Comparison of ENCODE assay signal across 17 mouse cellular contexts in the genomic region with DNA sequence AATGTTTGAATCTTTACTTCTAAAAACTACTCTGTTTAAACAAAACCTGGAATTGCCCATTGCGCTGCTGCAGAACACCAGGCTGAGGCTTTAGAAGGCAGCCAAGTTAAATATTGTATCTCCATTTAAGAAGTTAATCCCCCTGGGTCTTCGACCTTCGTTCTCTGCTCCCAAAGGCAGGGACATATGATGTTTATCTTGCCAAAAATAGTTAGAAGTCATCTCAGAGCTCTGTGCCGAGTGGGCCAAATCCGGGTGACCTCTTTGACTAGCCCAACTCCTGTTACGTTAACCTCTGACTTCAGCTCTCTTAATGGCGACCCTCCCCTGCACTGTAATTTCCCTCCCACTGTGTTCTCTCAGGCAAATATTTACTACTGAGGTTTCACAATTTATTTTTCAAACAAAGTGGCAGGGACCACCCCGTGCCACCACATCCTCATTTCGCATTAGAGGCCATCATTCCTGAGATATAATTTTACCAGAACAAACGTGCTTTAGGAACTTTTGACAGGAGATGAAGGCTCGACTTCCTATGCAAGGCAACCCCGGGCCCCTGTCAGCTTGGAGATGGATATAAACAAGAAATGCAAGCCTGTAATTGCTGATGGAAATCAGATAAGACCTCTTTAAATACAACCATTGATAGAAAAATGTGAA.
A peak's percentile ranks its signal among the peaks of the same experiment; 100 is the strongest.
DNase-seq lines count a peak whose midpoint lies in the region; ATAC-seq and TF ChIP-seq lines count a peak whose summit lies in the region.
"Had no signal": no experiment of that assay in that cellular context is flagged by ENCODE, and none has a peak within 500 bp of the region (broad histone marks: within the 10 kb centered on the region; RNA-seq: fewer than 3 reads in every experiment).

No protein-coding gene starts in this region.

- ATAC-seq in neural tube, embryonic 15.5 days (ENCODE audit: low FRiP score): no peak
- ATAC-seq in kidney, postnatal 0 days (replicated peaks; ENCODE audit: low FRiP score, low read depth): no peak; the same call in 1 of the 2 replicates

- no peak for TF ChIP-seq CTCF in kidney, postnatal 0 days (IDR thresholded peaks at IDR 0.05; ENCODE audit: low read depth)

- H3K27ac ChIP-seq in neural tube, embryonic 15.5 days (replicated peaks): no peak overlapping the region
- H3K27ac ChIP-seq in kidney, postnatal 0 days: no peak overlapping the region
- H3K27ac ChIP-seq: heart, embryonic 13.5 days; limb, embryonic 13.5 days; neural tube, embryonic 13.5 days had no signal

- H3K4me3 ChIP-seq in neural tube, embryonic 15.5 days (replicated peaks): no peak overlapping the region
- H3K4me3 ChIP-seq in kidney, postnatal 0 days (replicated peaks; ENCODE audit: low read depth, low read length): no peak overlapping the region
- H3K4me3 ChIP-seq: heart, embryonic 13.5 days; limb, embryonic 13.5 days; megakaryocyte, embryonic 14.5 days; neural tube, embryonic 13.5 days had no signal

- WGBS in neural tube, embryonic 15.5 days: 75% methylated on average over 12 of the region's 12 CpGs
- WGBS in kidney, postnatal 0 days: 7% methylated on average over 12 of the region's 12 CpGs

- DNase-seq in adrenal gland, postnatal 10 days: peak; percentile 3
- DNase-seq in adrenal gland, postnatal 36 days: no peak
- peak; percentile 19 for DNase-seq in neural tube, embryonic 10.5 days (ENCODE audit: extremely low spot score, low spot score)
- peak; percentile 47 for DNase-seq in kidney, postnatal 0 days (ENCODE audit: low spot score)
- DNase-seq in gastrocnemius, adult 18-20 months (ENCODE audit: low spot score): no peak
- DNase-seq in cerebellum, adult 9-10 months: no peak
- DNase-seq in frontal cortex, postnatal 10 days (ENCODE audit: low spot score in 2 of 2): no peak
- DNase-seq: cerebellum, adult 18-20 months; gastrocnemius, postnatal 25 days; heart, postnatal 4 days; lung, adult 2 months; thymus, adult 2 months had no signal

- no peaks in the 10 kb centered on the region for H3K27me3 ChIP-seq in neural tube, embryonic 15.5 days (replicated peaks)
- H3K27me3 ChIP-seq in kidney, postnatal 0 days (ENCODE audit: insufficient read depth, low read length): no peaks in the 10 kb centered on the region; the same call in 1 of the 2 replicates
- H3K27me3 ChIP-seq: heart, embryonic 13.5 days; limb, embryonic 13.5 days; megakaryocyte, embryonic 14.5 days; neural tube, embryonic 13.5 days had no signal

- no peaks in the 10 kb centered on the region for H3K4me1 ChIP-seq in neural tube, embryonic 15.5 days
- 0 out of 2 replicates have a peak, but pooled peaks cover 9% of the 10 kb centered on the region for H3K4me1 ChIP-seq in kidney, postnatal 0 days (replicated peaks; ENCODE audit: insufficient read depth, low read length)
- H3K4me1 ChIP-seq: heart, embryonic 13.5 days; megakaryocyte, embryonic 14.5 days had no signal

- H3K9ac ChIP-seq in neural tube, embryonic 15.5 days (replicated peaks): no peak overlapping the region
- H3K9ac ChIP-seq in kidney, postnatal 0 days (ENCODE audit: low read depth, low read length): no peak overlapping the region
- H3K9ac ChIP-seq: heart, embryonic 13.5 days; limb, embryonic 13.5 days; neural tube, embryonic 13.5 days had no signal

- H3K36me3 ChIP-seq in neural tube, embryonic 15.5 days: no peaks in the 10 kb centered on the region
- no peaks in the 10 kb centered on the region for H3K36me3 ChIP-seq in kidney, postnatal 0 days (ENCODE audit: insufficient read depth, low read length)
- H3K36me3 ChIP-seq: heart, embryonic 13.5 days; limb, embryonic 13.5 days; neural tube, embryonic 13.5 days had no signal

- H3K4me2 ChIP-seq in neural tube, embryonic 15.5 days: no peak overlapping the region
- H3K4me2 ChIP-seq in kidney, postnatal 0 days (ENCODE audit: low read length): no peak overlapping the region
- H3K4me2 ChIP-seq: heart, embryonic 13.5 days; limb, embryonic 13.5 days; neural tube, embryonic 13.5 days had no signal

- no peaks in the 10 kb centered on the region for H3K9me3 ChIP-seq in neural tube, embryonic 15.5 days (replicated peaks)
- no peaks in the 10 kb centered on the region for H3K9me3 ChIP-seq in kidney, postnatal 0 days (replicated peaks; ENCODE audit: low read length)
- H3K9me3 ChIP-seq: heart, embryonic 13.5 days; limb, embryonic 13.5 days; megakaryocyte, embryonic 14.5 days; neural tube, embryonic 13.5 days had no signal

Comparison
In these comparisons a context has a peak if more than half of its experiments do, and no peak if none do; other contexts are left out.
1. DNase-seq: peak in adrenal gland, postnatal 10 days (single experiment), neural tube, embryonic 10.5 days (single experiment) and kidney, postnatal 0 days (single experiment); none in adrenal gland, postnatal 36 days (0 of 2), gastrocnemius, adult 18-20 months (single experiment), cerebellum, adult 9-10 months (single experiment) and frontal cortex, postnatal 10 days (0 of 2).